Mouse (Mus musculus) olfactory bulb, adult 2 months (tissue): Measurements from ENCODE around the gene Tmie.

Experiments
- CTCF ChIP-seq: fragments of 200-500 bp; IDR thresholded peaks from 2 replicates; pipeline ENCODE4 v1.5.1; 2012; ENCODE audit warnings: low read depth, mild to moderate bottlenecking, low read length, moderate library complexity; ENCODE audit not compliant: insufficient read depth
- POLR2A ChIP-seq: fragments of 200-500 bp; IDR thresholded peaks from 2 replicates; pipeline ENCODE4 v1.6.1; 2012; ENCODE audit warnings: mild to moderate bottlenecking, low read depth, low read length, moderate library complexity; ENCODE audit not compliant: insufficient read depth

- no peak for TF ChIP-seq CTCF
- no peak for TF ChIP-seq POLR2A
These were observed 58.5 kb downstream of the Tmie start for GRCm38 (mm10) chr9:110821436-110821835.
